Mouse (Mus musculus): ENCODE measurements at regions not wholly inside any gene's neighbourhood (a gene's known extent, or its start where the extent isn't known, plus 50 kb on each side); places are given as distances from the start of the nearest gene placed in this dataset.
A peak's percentile ranks its signal among the peaks of the same experiment; 100 is the strongest.

DNA sequence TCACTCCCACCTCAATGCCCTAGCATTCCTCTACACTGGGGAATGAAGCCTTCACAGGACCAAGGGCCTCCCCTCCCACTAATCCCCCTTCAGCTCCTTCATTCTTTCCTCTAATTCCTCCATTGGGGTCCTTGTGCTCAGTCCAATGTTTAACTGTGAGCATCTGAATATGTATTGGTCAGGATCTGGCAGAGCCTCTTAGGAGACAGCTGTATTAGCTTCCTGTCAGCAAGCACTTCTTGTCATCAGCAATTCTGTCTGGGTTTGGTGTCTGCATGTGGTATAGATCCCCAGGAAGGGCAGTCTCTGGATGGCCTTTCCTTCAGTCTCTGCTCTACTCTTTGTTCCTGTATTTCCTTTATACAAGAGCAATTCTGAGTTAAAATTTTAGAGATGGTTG, 426.8 kb upstream of the 2610001J05Rik start:
- DNase-seq (ENCODE audit: low spot score in 2 of 2) = no peak

- DNase-seq (ENCODE audit: low spot score in 2 of 2) = no peak
Observed at GRCm38 (mm10) chr6:14297428-14297827, 426.1 kb upstream of the 2610001J05Rik start.

GRCm38 (mm10) chr6:14290843-14291242, 419.5 kb upstream of the 2610001J05Rik start:
- DNase-seq (ENCODE audit: low spot score in 2 of 2) = no peak

- no peak for DNase-seq (ENCODE audit: low spot score in 2 of 2)
Observed at GRCm38 (mm10) chr6:14281476-14281875, 410.2 kb upstream of the 2610001J05Rik start.

DNA sequence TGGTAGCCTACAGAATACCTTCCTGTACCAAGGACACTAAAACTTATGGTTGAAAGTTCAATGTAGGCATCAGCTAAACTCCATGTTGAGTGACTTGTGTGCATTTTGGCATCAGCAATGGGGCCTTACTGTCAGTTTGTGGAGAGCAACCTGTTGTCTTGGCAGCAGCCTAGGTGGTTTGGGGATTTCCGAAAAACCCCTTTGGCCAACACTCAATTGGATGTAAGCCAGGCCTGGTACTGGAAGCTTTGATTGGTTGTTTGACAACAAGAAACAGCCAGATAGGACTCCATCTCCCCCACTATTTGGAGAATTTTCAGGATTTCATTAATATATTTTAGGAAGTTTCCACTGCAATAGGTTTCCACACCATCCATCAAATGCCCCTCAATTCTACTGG, 390.6 kb upstream of the 2610001J05Rik start:
- peak in 1 of 2 experiments; percentile 12 for DNase-seq (ENCODE audit: low spot score in 2 of 2)

GRCm38 (mm10) chr6:14240331-14240730, 369.0 kb upstream of the 2610001J05Rik start:
- DNase-seq (ENCODE audit: low spot score in 2 of 2) = no peak

- DNase-seq (ENCODE audit: low spot score in 2 of 2) = no peak
Observed at GRCm38 (mm10) chr6:14239151-14239550, 367.8 kb upstream of the 2610001J05Rik start.

DNA sequence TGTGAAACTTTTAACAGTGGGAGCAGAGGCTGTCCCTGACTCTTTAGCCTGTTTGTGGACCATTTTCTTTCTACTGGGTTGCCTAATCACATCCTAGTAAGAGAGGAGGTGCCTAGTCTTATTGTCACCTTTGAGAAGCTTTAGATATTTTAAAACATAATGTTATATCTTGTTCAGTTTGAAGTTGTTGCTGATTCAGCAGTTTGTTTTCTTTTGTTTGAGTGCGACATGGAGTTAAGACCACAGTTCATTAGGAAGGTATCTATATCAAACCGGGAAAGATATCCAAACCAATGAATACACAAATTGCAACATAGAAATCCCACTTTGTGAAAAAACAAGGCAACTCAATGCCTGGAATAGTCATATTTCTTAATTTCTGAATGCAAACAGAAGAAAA, 359.5 kb upstream of the 2610001J05Rik start:
- DNase-seq (ENCODE audit: low spot score in 2 of 2) = no peak

DNA sequence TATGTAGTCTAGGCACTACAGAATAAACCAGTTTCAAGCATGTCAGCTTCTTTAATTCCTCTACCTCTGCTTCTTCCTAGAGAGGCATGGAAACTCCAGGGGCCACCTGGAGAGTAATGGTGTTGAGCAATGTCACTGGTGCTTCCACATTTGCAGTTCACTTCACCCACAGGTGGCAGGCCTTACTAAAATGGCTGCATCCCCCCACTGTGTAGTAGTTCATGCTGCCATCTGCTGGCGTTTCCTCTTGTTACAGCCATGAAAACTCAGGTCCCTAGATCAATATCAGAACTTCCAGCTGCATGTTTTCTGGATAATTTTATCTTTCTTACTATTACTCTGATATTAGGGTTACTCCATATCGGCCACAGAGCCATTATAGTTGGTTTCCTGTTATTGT, 336.2 kb upstream of the 2610001J05Rik start:
- peak in 1 of 2 experiments; percentile 41 for DNase-seq (ENCODE audit: low spot score in 2 of 2)

GRCm38 (mm10) chr6:14197107-14197506, 325.8 kb upstream of the 2610001J05Rik start:
- DNase-seq (ENCODE audit: low spot score in 2 of 2) = no peak

GRCm38 (mm10) chr6:14195351-14195750, 324.0 kb upstream of the 2610001J05Rik start:
- no peak for DNase-seq (ENCODE audit: low spot score in 2 of 2)

- peak in 1 of 2 experiments; percentile 60 for DNase-seq (ENCODE audit: low spot score in 2 of 2)
Observed at GRCm38 (mm10) chr6:14191387-14192023, 320.2 kb upstream of the 2610001J05Rik start.

GRCm38 (mm10) chr6:14185921-14186420, 314.7 kb upstream of the 2610001J05Rik start:
- DNase-seq (ENCODE audit: low spot score in 2 of 2) = peak in 1 of 2 experiments; percentile 16

DNA sequence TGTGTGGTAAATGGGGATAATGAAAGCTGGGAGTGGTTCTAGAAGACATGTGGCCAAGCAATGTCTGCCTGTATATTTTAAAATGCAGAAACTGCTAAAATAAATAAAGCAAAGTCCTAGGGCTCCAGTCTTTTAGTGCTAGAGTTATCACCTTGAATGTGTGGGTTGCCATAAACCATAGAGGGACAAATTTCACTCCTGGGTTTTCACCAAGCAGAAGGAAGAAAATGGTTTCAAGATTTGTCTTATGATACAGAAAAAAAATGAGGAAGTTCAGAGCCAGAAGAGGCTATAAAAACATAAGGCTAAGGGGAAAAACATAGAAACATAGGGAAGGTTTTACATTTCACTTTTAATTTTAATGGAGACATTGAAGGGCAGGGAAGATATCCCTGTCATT, 276.1 kb upstream of the 2610001J05Rik start:
- DNase-seq (ENCODE audit: low spot score in 2 of 2) = no peak

DNA sequence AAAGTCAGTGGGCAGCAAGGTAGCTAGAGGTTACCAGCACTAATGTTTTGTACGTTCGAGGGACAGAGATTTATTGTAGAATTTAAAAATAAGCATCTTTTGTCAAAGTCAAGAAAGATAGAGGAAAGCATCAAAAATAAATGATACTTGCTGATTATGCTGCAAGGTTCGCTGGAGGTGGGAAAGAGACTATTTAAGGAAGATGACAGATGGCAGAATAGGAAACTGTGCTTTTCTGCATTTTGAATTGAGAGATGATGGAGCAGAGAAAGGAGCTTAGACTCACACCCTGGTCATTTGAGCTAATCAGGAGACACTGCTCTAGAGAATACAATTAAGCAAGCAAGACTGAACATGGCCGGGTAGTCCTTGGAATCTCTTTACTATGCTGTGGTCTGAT, 275.1 kb upstream of the 2610001J05Rik start:
- no peak for DNase-seq (ENCODE audit: low spot score in 2 of 2)

GRCm38 (mm10) chr6:14142107-14142751, 270.9 kb upstream of the 2610001J05Rik start:
- peak; percentile 52 to 92 for DNase-seq (ENCODE audit: low spot score in 2 of 2)

DNA sequence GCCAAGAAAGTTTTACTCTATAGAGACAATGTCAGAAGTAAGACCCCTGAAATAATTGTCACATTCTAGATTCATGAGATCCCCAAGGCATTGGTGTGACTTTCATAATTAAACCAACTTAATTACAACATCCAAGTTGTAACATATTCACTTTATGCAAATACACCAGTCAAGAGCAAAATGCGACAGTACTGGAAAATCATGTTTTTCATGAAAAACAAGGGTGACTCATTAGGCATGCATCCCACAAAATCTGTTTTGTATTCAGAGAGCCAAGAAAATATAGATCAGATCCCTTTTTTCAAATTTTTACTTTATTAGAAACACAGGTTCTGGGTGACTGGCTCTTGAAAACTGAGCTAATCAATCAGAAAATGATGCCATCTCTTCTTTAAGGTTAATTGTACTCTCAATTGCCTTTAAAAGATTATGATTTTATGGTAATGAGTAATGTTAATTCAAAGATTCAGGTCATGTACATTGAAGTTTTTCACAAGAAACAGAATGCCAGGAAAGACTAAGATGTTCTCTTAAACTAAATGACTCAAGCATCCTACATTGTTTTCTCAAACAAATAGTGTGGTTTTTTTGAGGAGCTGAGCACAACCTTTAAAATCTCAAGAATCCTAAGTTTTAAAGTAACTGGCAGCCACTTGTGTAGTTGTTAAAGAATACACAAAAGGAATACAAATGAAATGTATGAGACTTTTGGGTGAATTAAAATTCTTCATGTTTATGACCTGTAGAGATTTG, 259.2 kb upstream of the 2610001J05Rik start:
- peak in 1 of 2 experiments; percentile 57 for DNase-seq (ENCODE audit: low spot score in 2 of 2)

DNA sequence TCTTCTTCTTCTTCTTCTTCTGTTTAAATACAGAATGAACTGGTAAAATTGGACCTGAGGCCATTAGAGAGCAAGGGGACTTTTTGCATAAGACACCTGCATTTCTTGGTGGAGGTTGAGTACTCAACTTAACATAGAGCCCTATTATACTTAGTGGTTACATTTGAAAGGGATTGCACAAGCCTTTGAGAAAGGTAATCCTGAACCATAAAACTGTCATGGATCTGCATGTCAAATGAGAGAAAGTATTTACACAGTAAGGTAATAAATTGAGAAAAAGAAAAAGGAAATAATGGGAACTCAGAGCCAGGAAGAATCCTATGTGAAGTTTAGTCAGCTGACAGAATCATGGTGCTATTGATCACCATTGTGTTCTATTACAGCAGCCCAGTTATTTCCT, 258.1 kb upstream of the 2610001J05Rik start:
- DNase-seq (ENCODE audit: low spot score in 2 of 2) = no peak

GRCm38 (mm10) chr6:14122311-14122710, 251.0 kb upstream of the 2610001J05Rik start:
- DNase-seq (ENCODE audit: low spot score in 2 of 2) = no peak

DNA sequence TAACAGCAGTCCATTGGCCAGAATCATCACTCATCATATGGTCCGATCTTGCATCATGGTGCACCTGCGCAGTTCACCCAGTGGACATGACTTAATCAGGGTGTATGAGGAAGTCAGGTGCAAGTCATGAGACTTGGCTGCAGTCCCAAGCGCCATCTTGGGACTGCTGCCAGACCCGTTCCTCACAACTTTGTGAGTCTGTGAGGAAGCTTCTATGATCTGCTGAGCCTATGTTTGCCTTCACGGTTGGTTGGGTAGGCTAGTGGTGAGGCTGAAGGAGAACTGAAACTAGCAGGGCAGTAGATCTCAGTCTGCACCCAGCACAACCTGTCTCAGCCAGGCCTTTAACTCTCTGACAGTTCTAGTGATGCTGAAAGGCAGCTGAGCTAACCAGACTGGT, 250.2 kb upstream of the 2610001J05Rik start:
- no peak for DNase-seq (ENCODE audit: low spot score in 2 of 2)

DNA sequence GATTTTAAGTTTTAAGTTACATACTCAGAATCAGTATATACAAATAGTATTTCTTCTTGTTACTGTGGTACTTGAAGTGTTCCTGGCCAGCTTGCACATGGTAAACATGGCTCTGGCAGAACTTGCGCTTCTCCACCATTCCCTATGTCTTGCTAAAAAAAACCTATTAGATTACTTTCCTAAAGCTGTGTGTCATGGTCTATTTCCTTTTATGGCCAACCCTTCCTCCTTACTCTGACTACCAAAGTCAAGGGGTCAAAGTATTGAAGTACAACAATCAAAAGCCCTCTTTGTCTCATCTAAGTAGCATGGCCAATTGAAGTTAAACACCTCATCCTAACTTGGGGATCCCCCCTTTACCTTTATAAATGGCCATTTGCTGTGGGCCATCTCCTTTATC, 223.6 kb upstream of the 2610001J05Rik start:
- DNase-seq (ENCODE audit: low spot score in 2 of 2) = no peak

DNA sequence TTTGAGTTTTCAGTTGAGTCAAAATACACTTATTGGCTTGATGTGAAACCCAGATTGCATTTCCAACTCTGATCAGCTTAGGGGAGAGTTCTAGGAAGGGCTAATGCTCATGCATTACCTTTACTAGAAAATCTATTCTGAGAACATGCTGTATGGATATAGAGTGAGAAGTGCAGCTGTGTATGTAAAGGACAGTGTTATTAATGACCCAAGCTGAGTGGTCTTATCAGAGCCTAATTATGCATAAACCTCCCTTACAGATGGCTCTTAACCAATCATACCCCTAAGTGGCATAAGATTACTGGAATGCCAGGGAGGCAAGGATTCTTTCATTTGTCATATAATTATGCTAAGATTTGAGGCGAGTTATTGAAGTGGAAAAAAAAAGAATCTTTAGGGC, 210.6 kb upstream of the 2610001J05Rik start:
- DNase-seq (ENCODE audit: low spot score in 2 of 2) = no peak

Measured in layer of hippocampus, postnatal 14 days (tissue).